Mouse (Mus musculus): ENCODE measurements at regions not wholly inside any gene's neighbourhood (a gene's known extent, or its start where the extent isn't known, plus 50 kb on each side); places are given as distances from the start of the nearest gene placed in this dataset.

GRCm38 (mm10) chr4:67646090-67646489, 818.7 kb downstream of the Tlr4 start:
- no peak for DNase-seq (ENCODE audit: low spot score)

- no peak for DNase-seq (ENCODE audit: low spot score)
Observed at GRCm38 (mm10) chr4:67662122-67662521, 834.7 kb downstream of the Tlr4 start.

GRCm38 (mm10) chr4:67673961-67674360, 846.6 kb downstream of the Tlr4 start:
- no peak for DNase-seq (ENCODE audit: low spot score)

GRCm38 (mm10) chr4:67677589-67677988, 850.2 kb downstream of the Tlr4 start:
- no peak for DNase-seq (ENCODE audit: low spot score)

GRCm38 (mm10) chr4:67698438-67698837, 871.1 kb downstream of the Tlr4 start:
- no peak for DNase-seq (ENCODE audit: low spot score)

Data from ovary, postnatal 14 days (tissue).